Mouse (Mus musculus): ENCODE results near the gene Phtf2. TPM values are rescaled to one million over a fixed set of nuclear protein-coding genes. Genes with fewer than 3 reads are reported as not detected.
"Not testable (repeated sequence)": the region's sequence is repeated elsewhere in the genome, so short reads cannot be mapped to it uniquely, and the experiment has no call there.

Phtf2 gene
- polyA plus RNA-seq, 1 experiment from 2014 or later: 27.0 TPM

- Histone ChIP-seq H3K27ac (no peak overlapping the region), H3K4me2 (no peak overlapping the region), H3K9ac (no peak overlapping the region), H3K36me3 (replicated peaks) (peaks cover 6% of the 10 kb centered on the region; the same call in 1 of the 2 replicates), H3K4me3 (no peak overlapping the region), H3K4me1 (no peaks in the 10 kb centered on the region), H3K27me3 (replicated peaks) (no peaks in the 10 kb centered on the region), H3K9me3 (no peaks in the 10 kb centered on the region)
- 88% methylated on average over 10 of the region's 10 CpGs for WGBS
- no peak for ATAC-seq (replicated peaks)
These were observed 90.0 kb downstream of the Phtf2 start for GRCm38 (mm10) chr5:20791793-20792554.

- H3K36me3 ChIP-seq (replicated peaks); H3K27me3 ChIP-seq (replicated peaks); H3K9ac ChIP-seq; H3K4me3 ChIP-seq; ATAC-seq (replicated peaks); H3K27ac ChIP-seq; H3K9me3 ChIP-seq; H3K4me2 ChIP-seq; H3K4me1 ChIP-seq: not testable (repeated sequence)
- 92% methylated on average over 4 of the region's 5 CpGs for WGBS
These were observed 95.5 kb downstream of the Phtf2 start for GRCm38 (mm10) chr5:20786471-20786870.

- Histone ChIP-seq H3K9me3 (no peaks in the 10 kb centered on the region), H3K27ac (no peak overlapping the region), H3K4me2 (no peak overlapping the region), H3K4me1 (no peaks in the 10 kb centered on the region), H3K9ac (no peak overlapping the region), H3K36me3 (replicated peaks) (no peaks in the 10 kb centered on the region), H3K27me3 (replicated peaks) (no peaks in the 10 kb centered on the region), H3K4me3 (no peak overlapping the region)
- ATAC-seq (replicated peaks): no peak
- 96% methylated on average over 1 of the region's 1 CpGs for WGBS
These were observed 100.8 kb downstream of the Phtf2 start for GRCm38 (mm10) chr5:20781116-20781515.

GRCm38 (mm10) chr5:20779191-20779590, 102.7 kb downstream of the Phtf2 start:
- no peaks in the 10 kb centered on the region for H3K9me3 ChIP-seq
- 74% methylated on average over 2 of the region's 2 CpGs for WGBS
- H3K36me3 ChIP-seq (replicated peaks): no peaks in the 10 kb centered on the region
- no peak overlapping the region for H3K9ac ChIP-seq
- no peak overlapping the region for H3K27ac ChIP-seq
- no peak overlapping the region for H3K4me3 ChIP-seq
- no peak for ATAC-seq (replicated peaks)
- H3K27me3 ChIP-seq (replicated peaks): no peaks in the 10 kb centered on the region
- H3K4me2 ChIP-seq: no peak overlapping the region
- no peaks in the 10 kb centered on the region for H3K4me1 ChIP-seq

DNA sequence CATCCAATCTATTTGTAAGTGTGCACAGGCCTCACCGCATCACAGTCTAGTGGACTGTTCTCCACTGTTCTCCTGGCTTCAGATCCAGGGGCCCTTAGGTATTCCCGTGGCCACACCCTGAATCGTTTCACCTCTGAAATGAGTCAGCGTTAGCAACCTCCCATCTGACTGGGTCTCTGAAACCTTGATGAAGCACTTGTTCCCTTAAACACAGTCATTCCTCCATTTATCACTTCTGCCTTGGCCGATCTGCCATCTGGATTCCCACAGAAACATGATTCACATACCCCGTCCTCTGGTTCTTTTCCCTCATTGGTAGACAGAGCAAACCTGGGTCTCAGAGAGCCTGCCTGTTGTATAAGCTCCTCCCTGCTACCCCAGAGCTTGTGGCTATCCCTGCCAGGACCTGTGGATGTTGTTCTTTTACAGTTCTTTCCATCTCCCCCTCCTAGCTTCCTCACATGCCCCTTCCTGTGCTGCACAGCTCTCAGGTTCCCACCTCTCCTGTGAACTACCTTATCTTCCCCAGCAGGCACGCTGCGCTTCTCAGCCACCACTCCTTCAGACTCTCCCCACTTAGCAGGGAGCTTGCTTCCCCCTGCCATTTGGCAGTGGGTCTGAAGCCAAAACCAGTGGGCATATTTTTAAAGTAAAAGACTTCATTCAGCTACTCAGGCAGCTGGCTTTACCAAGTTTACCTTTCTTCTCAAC, 103.5 kb downstream of the Phtf2 start:
- Histone ChIP-seq H3K9me3 (no peaks in the 10 kb centered on the region), H3K36me3 (replicated peaks) (no peaks in the 10 kb centered on the region), H3K9ac (no peak overlapping the region), H3K27me3 (replicated peaks) (no peaks in the 10 kb centered on the region), H3K4me2 (no peak overlapping the region), H3K4me1 (no peaks in the 10 kb centered on the region), H3K27ac (no peak overlapping the region), H3K4me3 (no peak overlapping the region)
- 91% methylated on average over 8 of the region's 8 CpGs for WGBS
- no peak for ATAC-seq (replicated peaks)

DNA sequence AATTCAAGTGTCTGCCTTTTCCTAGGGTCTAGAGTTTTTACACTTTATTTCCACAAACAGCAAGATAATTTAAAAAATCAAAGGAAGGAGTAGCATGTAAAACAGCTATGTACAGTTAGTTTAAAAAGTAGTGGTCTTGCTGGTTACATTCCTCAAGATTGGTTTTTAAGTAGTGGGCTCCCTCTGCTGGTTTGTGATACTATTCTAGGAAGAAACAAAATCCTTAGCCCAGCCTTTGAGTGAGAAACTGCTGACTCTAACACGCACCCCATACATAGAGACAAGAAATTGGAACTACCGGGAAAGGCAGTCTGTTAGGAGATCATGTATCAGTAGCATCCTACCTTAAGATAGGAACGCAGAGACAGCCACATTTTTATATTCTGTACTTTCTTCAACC, 108.6 kb downstream of the Phtf2 start:
- Histone ChIP-seq H3K27ac (no peak overlapping the region), H3K27me3 (replicated peaks) (no peaks in the 10 kb centered on the region), H3K4me1 (no peaks in the 10 kb centered on the region), H3K9ac (no peak overlapping the region), H3K4me2 (no peak overlapping the region), H3K9me3 (no peaks in the 10 kb centered on the region), H3K36me3 (replicated peaks) (0 out of 2 replicates have a peak, but pooled peaks cover 3% of the 10 kb centered on the region), H3K4me3 (no peak overlapping the region)
- no peak for ATAC-seq (replicated peaks)
- 73% methylated on average over 3 of the region's 3 CpGs for WGBS

GRCm38 (mm10) chr5:20765365-20765920, 116.5 kb downstream of the Phtf2 start:
- H3K4me1 ChIP-seq: no peaks in the 10 kb centered on the region
- H3K4me3 ChIP-seq: no peak overlapping the region
- H3K27ac ChIP-seq: no peak overlapping the region
- WGBS: 92% methylated on average over 7 of the region's 7 CpGs
- no peak overlapping the region for H3K9ac ChIP-seq
- H3K27me3 ChIP-seq (replicated peaks): no peaks in the 10 kb centered on the region
- peaks cover 6% of the 10 kb centered on the region; the same call in 1 of the 2 replicates for H3K36me3 ChIP-seq (replicated peaks)
- no peaks in the 10 kb centered on the region for H3K9me3 ChIP-seq
- ATAC-seq (replicated peaks): no peak
- no peak overlapping the region for H3K4me2 ChIP-seq

DNA sequence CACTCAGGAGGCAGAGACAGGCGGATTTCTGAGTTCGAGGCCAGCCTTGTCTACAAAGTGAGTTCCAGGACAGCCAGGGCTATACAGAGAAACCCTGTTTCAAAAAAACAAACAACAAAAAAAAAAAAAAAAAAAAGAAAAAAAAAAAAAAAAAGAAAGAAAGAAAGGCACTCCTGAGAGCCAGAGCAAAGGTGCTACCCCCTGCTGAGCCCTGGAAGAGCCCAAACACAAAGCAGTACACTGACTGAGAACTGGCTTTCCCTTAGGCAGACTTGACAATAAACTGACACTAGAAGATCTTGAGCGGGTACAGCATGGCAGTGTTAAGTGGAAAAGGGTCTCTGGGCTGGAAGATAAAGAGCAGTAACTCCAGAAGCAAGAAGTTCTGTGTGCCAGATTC, 119.5 kb downstream of the Phtf2 start:
- ATAC-seq (replicated peaks); H3K4me1 ChIP-seq; H3K9me3 ChIP-seq; H3K4me3 ChIP-seq; H3K36me3 ChIP-seq (replicated peaks); H3K9ac ChIP-seq; H3K27ac ChIP-seq; H3K27me3 ChIP-seq (replicated peaks); H3K4me2 ChIP-seq: not testable (repeated sequence)
- 95% methylated on average over 3 of the region's 3 CpGs for WGBS

DNA sequence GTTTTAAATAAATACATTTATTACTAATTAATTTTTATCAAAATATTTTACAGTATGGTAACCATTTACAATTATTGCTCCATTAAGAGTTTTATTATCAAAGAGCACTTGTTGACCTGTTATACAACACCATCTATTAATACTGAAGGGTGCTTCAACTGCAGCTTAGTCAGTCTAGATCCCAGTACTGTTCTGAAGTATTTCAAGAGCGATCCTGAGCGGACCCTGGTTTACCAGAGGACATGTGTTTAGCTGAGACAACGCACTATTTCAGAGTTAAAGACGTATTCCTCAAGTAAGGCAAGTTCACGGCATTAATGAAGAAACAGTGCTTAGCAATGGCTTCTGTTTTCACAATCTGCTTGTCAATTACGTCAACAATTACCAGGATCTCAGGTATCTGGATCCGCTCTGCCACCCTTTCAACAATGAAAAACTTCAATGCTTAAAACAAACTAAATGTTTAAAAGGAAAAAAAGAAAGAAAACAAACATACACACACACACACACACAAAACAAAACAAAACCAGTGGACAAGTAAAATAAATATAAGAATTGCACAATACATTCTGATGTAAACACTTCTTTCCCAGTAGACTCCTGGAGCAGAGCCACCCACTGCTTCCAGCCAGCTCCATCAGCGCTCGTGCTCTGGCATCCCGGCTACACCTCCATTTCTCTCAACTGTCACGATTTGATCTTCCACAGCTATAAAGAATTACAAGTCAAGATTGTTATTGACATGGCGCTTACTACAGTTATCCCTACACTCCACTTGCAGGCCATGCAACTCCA, 121.4 kb downstream of the Phtf2 start:
- no peak for ATAC-seq (replicated peaks)
- no peak overlapping the region for H3K4me3 ChIP-seq
- no peaks in the 10 kb centered on the region for H3K9me3 ChIP-seq
- H3K4me2 ChIP-seq: no peak overlapping the region
- H3K36me3 ChIP-seq (replicated peaks): peaks cover 6% of the 10 kb centered on the region; the same call in 1 of the 2 replicates
- H3K4me1 ChIP-seq: no peaks in the 10 kb centered on the region
- no peak overlapping the region for H3K27ac ChIP-seq
- H3K27me3 ChIP-seq (replicated peaks): no peaks in the 10 kb centered on the region
- no peak overlapping the region for H3K9ac ChIP-seq
- WGBS: 89% methylated on average over 12 of the region's 12 CpGs

GRCm38 (mm10) chr5:20759771-20760170, 122.2 kb downstream of the Phtf2 start:
- 88% methylated on average over 5 of the region's 5 CpGs for WGBS
- H3K36me3 ChIP-seq (replicated peaks): peaks cover 6% of the 10 kb centered on the region; the same call in 1 of the 2 replicates
- no peak overlapping the region for H3K27ac ChIP-seq
- H3K4me2 ChIP-seq: no peak overlapping the region
- H3K4me3 ChIP-seq: no peak overlapping the region
- no peak for ATAC-seq (replicated peaks)
- H3K9me3 ChIP-seq: no peaks in the 10 kb centered on the region
- no peaks in the 10 kb centered on the region for H3K27me3 ChIP-seq (replicated peaks)
- H3K4me1 ChIP-seq: no peaks in the 10 kb centered on the region
- no peak overlapping the region for H3K9ac ChIP-seq

GRCm38 (mm10) chr5:20753963-20754362, 128.0 kb downstream of the Phtf2 start:
- Histone ChIP-seq H3K4me2 (no peak overlapping the region), H3K4me3 (no peak overlapping the region), H3K4me1 (peaks cover 14% of the 10 kb centered on the region), H3K36me3 (replicated peaks) (no peaks in the 10 kb centered on the region), H3K9ac (no peak overlapping the region), H3K27ac (no peak overlapping the region), H3K27me3 (replicated peaks) (0 out of 2 replicates have a peak, but pooled peaks cover 2% of the 10 kb centered on the region), H3K9me3 (no peaks in the 10 kb centered on the region)
- ATAC-seq (replicated peaks): no peak
- WGBS: 76% methylated on average over 5 of the region's 5 CpGs

DNA sequence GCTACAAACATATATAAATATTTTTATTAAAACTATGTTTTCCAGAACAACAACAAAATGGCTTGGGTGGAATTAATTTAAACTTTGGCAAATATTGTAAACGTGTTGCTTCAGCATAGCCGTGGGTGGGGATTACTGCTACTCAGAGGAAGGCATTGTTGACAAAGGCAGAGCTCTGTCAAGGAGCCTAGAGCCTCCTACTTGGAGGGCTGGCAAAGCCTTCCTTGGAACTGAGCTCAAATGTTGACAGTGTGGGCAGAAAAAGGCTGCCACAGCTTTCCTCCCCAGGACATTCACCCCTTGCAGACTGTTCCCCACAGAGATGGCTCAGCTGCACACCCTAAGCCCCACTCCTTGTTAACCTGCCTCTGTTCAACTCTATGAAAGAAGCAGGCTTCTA, 128.8 kb downstream of the Phtf2 start:
- H3K4me2 ChIP-seq: no peak overlapping the region
- no peak for ATAC-seq (replicated peaks)
- H3K9ac ChIP-seq: no peak overlapping the region
- no peaks in the 10 kb centered on the region for H3K9me3 ChIP-seq
- H3K27me3 ChIP-seq (replicated peaks): 0 out of 2 replicates have a peak, but pooled peaks cover 2% of the 10 kb centered on the region
- H3K4me3 ChIP-seq: no peak overlapping the region
- no peaks in the 10 kb centered on the region for H3K36me3 ChIP-seq (replicated peaks)
- no peak overlapping the region for H3K27ac ChIP-seq
- WGBS: 32% methylated on average over 2 of the region's 2 CpGs
- H3K4me1 ChIP-seq: peaks cover 14% of the 10 kb centered on the region
